Mouse (Mus musculus) neural tube, embryonic 15.5 days (tissue): ENCODE measurements around the gene Aoc1. TPM values are rescaled to one million over a fixed set of nuclear protein-coding genes. Genes with fewer than 3 reads are reported as not detected.
A peak's percentile ranks its signal among the peaks of the same experiment; 100 is the strongest.

Experiments
- ATAC-seq: fragments of 200-750 bp; cut with Nextera tagmentation; 2 replicates; pipeline ENCODE4 v1.8.0; 2017; ENCODE audit warnings: mild to moderate bottlenecking, moderate TSS enrichment, moderate library complexity; ENCODE audit not compliant: low FRiP score
- H3K27ac ChIP-seq: fragments of 300-500 bp; sonication (generic); replicated peaks from 2 replicates; pipeline ENCODE4 v1.5.1; 2015; ENCODE audit warnings: mild to moderate bottlenecking, inconsistent platforms
- H3K27me3 ChIP-seq: fragments of 300-500 bp; sonication (generic); replicated peaks from 2 replicates; pipeline ENCODE4 v1.6.1; 2015; ENCODE audit warnings: inconsistent platforms
- H3K36me3 ChIP-seq: fragments of 300-500 bp; sonication (generic); 2 replicates; pipeline ENCODE4 v1.6.1; 2015; ENCODE audit warnings: inconsistent platforms
- H3K4me1 ChIP-seq: fragments of 300-500 bp; sonication (generic); 2 replicates; pipeline ENCODE4 v1.6.1; 2015; ENCODE audit warnings: inconsistent platforms
- H3K4me2 ChIP-seq: fragments of 300-500 bp; sonication (generic); 2 replicates; pipeline ENCODE4 v1.6.1; 2015; ENCODE audit warnings: inconsistent platforms, mild to moderate bottlenecking, moderate library complexity
- H3K4me3 ChIP-seq: fragments of 300-500 bp; sonication (generic); replicated peaks from 2 replicates; pipeline ENCODE4 v1.5.1; 2015; ENCODE audit warnings: mild to moderate bottlenecking, inconsistent platforms
- H3K9ac ChIP-seq: fragments of 300-500 bp; sonication (generic); replicated peaks from 2 replicates; pipeline ENCODE4 v1.6.1; 2015; ENCODE audit warnings: mild to moderate bottlenecking, inconsistent platforms
- H3K9me3 ChIP-seq: fragments of 300-500 bp; sonication (generic); replicated peaks from 2 replicates; pipeline ENCODE4 v1.6.1; 2016; ENCODE audit warnings: inconsistent platforms
- WGBS: fragments of 180-500 bp; shearing (Covaris S2); methylation state at CpG from one replicate; pipeline ENCODE4 v1.1.7; 2015; ENCODE audit warnings: mixed read lengths; 5-methylcytosine and 5-hydroxymethylcytosine counted together
- polyA plus RNA-seq: library from polyadenylated mRNA; unstranded; fragments of >200 nt; fragmentation: Nextera tagmentation; extraction: Ambion mirVana; gene quantifications from 2 replicates; pipeline ENCODE4 v1.2.1, GENCODE M21; 2015

Gene Aoc1
- polyA plus RNA-seq, 1 experiment from 2014 or later = not detected

DNA sequence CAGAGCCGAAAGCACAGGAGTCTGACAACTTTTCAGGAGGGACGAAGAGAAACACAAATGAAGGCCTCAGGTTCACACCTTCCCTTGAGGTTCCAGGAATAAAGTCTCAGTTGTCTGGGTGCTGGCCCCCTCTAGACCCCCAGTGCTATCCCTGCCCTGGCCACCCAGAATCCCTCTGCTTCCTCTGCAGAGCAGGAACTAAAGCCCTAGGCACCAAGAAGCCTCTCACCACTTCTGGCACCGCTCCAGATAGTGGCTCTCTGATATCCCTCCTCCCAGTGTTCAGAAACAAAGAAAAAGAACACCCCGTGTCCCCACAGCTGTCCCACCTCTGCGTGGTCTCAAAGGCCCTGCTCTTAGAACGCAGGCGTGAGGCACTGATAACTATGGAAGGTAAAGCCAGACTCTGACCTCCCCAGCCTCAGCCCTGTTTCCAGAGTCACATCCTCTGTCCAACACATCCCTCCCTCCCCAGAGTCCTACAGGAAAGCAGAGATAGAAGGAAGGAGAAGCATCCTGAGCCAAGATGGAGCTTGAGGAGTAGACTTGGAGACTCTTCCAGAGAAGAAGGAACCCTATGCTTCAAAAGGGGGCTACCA lies 32.2 kb upstream of the Aoc1 start, which contains the start of gene Tmem176a:
Gene Tmem176a, plus strand, starts transcription at position 549 of the 599 bp plus-strand sequence.
- no peaks in the 10 kb centered on the region for H3K36me3 ChIP-seq
- peak within 1 kb of the TSS; percentile 70 for H3K27ac ChIP-seq
- peak; percentile 13; the same call in 1 of the 2 replicates for ATAC-seq
- peak within 1 kb of the TSS; percentile 55 for H3K4me2 ChIP-seq
- no peaks in the 10 kb centered on the region for H3K9me3 ChIP-seq
- peak within 1 kb of the TSS; percentile 29 for H3K9ac ChIP-seq
- peak within 1 kb of the TSS; percentile 38 for H3K4me3 ChIP-seq
- peaks cover 35% of the 10 kb centered on the region for H3K4me1 ChIP-seq
- H3K27me3 ChIP-seq = no peaks in the 10 kb centered on the region
- 31% methylated on average over 7 of the region's 7 CpGs for WGBS

DNA sequence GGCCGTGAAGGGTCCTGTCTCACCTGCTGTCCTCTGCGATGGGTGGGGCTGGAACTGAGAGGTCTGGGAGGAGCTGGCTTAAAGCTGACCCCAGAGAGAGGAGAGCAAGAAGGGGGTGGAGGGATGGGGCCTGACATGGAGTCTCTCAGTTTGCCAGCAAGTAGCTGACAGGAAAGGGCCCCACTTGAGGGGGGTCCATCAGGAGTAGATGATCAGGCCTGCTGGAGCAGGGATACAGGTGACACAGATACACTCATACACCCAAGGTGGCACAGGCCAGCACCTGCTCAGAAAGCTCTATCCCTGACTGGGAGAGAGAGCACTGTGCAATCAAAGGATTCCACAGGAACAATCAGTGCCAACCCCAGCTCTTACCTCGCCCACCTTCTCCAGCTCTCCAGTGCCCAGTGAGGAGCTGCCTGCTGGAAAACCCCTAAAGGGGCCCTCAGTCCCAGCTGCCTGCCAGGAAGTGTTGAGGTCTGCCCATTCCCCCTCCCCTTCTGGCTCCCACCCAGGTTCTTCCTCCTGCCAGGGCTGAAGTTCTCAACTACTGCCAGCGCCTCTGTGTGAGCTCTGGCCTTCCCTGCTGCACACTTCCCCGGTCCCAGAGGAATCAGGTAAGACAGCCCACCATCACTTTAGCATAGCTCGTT lies 31.6 kb upstream of the Aoc1 start, which contains the start of gene Tmem176b:
Gene Tmem176b, minus strand, starts transcription at position 524 of the 653 bp plus-strand sequence.
- ATAC-seq = peak; percentile 90
- Histone ChIP-seq H3K27ac (peak within 1 kb of the TSS; percentile 70), H3K9ac (peak within 1 kb of the TSS; percentile 29), H3K27me3 (no peaks in the 10 kb centered on the region), H3K4me2 (peak within 1 kb of the TSS; percentile 55), H3K4me1 (peaks cover 35% of the 10 kb centered on the region), H3K9me3 (no peaks in the 10 kb centered on the region), H3K36me3 (no peaks in the 10 kb centered on the region), H3K4me3 (peak within 1 kb of the TSS; percentile 38)
- WGBS = 16% methylated on average over 6 of the region's 6 CpGs

DNA sequence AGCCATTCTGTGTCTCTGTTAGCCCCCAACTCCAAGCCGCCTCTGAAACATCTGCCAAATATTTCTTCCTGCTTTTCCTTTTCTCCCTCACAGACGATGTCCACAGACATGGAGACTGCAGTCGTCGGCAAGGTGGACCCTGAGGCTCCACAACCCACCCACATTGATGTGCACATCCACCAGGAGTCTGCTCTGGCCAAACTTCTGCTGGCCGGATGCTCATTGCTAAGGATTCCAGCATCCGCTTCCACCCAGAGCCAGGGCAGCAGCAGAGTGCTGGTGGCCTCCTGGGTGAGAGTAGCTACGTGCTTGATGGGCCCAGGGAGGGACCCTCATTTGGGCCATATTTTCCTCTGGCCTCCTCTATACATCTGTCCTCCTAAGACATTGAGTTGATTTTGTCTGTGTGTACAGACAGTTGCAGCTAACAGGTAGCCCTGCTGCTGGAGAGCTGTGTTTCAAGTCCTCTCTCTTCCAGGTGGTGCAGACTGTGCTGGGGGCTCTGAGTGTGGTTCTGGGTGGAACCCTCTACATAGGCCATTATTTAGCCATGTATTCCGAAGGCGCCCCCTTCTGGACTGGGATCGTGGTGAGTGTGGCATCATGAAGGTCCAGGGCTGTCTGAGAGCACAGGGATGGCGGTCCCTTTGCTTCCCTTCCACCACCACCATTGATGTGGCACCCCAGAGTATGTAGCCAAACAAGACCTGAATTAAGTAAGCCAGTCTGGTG lies 30.4 kb upstream of the Aoc1 start:
- 81% methylated on average over 11 of the region's 11 CpGs for WGBS
- Histone ChIP-seq H3K36me3 (no peaks in the 10 kb centered on the region), H3K27ac (no peak overlapping the region), H3K27me3 (no peaks in the 10 kb centered on the region), H3K9ac (no peak overlapping the region), H3K4me2 (peak overlapping the region; percentile 55), H3K4me1 (peaks cover 35% of the 10 kb centered on the region), H3K9me3 (no peaks in the 10 kb centered on the region), H3K4me3 (peak overlapping the region; percentile 38; the same call in 1 of the 2 replicates)
- no peak for ATAC-seq

GRCm38 (mm10) chr6:48845086-48845485 lies 27.6 kb upstream of the Aoc1 start:
- no peak overlapping the region for H3K9ac ChIP-seq
- H3K4me3 ChIP-seq = no peak overlapping the region
- peaks cover 21% of the 10 kb centered on the region for H3K4me1 ChIP-seq
- H3K27ac ChIP-seq = no peak overlapping the region
- H3K36me3 ChIP-seq = no peaks in the 10 kb centered on the region
- H3K4me2 ChIP-seq = no peak overlapping the region
- ATAC-seq = no peak
- WGBS = 71% methylated on average over 4 of the region's 4 CpGs
- no peaks in the 10 kb centered on the region for H3K9me3 ChIP-seq
- H3K27me3 ChIP-seq = no peaks in the 10 kb centered on the region

DNA sequence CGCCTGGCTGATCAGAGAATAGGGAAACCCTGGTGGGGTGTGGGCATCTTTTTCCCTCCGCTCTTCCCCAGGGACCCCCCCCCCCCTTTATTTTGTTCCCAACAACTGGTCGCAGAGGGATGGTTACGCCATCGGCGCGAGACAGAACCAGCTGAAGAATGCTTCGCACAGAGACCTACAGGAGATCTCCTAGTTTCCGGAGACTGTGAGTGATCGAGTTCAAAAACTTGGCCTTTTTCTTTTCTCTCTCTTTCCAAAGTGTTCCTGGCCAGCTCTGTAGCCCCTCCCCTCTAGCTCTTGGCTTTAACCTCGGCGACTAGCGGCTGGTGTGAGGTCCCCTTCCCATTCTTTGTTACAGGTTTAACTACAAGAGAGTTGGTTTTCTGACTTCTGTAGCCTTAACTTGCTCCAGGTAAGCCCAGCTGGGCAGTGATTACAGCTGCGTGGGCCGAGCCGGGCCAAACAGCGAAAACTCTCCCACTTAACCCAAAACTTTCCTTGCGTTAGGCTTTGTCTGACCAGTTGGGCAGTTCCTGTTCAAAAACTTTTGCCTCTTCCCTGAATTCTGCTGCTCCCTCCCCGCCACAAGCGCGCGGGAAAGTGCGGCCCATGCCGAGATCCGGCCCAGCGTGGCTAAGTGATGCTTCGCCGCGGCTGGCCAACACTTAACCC lies 20.7 kb upstream of the Aoc1 start:
- Histone ChIP-seq H3K4me3 (peak overlapping the region; percentile 35), H3K36me3 (no peaks in the 10 kb centered on the region), H3K9me3 (no peaks in the 10 kb centered on the region), H3K27me3 (0 out of 2 replicates have a peak, but pooled peaks cover 6% of the 10 kb centered on the region), H3K4me1 (peaks cover 7% of the 10 kb centered on the region), H3K9ac (peak overlapping the region; percentile 10; the same call in 1 of the 2 replicates), H3K27ac (peak overlapping the region; percentile 60; the same call in 1 of the 2 replicates), H3K4me2 (peak overlapping the region; percentile 67)
- ATAC-seq = peak; percentile 41; the same call in 1 of the 2 replicates
- WGBS = under 1% methylated on average over 28 of the region's 29 CpGs

DNA sequence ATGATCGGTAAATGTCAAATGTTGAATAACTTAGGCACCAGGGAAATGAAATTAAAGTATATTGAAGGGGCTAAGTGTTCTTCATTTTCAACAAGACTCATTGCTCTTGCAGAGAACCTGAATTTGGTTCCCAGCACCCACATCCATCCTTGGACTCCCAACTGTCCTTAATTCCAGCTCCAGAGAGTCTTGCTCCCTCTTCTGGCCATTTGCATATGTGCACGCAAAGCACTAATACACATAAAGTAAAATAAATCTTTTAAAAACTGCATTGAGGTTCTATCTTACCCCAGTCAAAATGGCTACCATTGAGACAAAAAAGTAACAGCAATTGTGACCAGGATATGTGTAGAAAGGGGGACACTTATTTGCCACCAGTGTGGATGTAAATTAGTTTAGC lies 18.5 kb upstream of the Aoc1 start:
- Histone ChIP-seq H3K9ac (no peak overlapping the region), H3K36me3 (no peaks in the 10 kb centered on the region), H3K27me3 (peaks cover 6% of the 10 kb centered on the region; the same call in 1 of the 2 replicates), H3K4me1 (peaks cover 7% of the 10 kb centered on the region), H3K9me3 (no peaks in the 10 kb centered on the region), H3K4me3 (no peak overlapping the region), H3K4me2 (no peak overlapping the region), H3K27ac (no peak overlapping the region)
- ATAC-seq = no peak
- WGBS = 96% methylated on average over 2 of the region's 2 CpGs

DNA sequence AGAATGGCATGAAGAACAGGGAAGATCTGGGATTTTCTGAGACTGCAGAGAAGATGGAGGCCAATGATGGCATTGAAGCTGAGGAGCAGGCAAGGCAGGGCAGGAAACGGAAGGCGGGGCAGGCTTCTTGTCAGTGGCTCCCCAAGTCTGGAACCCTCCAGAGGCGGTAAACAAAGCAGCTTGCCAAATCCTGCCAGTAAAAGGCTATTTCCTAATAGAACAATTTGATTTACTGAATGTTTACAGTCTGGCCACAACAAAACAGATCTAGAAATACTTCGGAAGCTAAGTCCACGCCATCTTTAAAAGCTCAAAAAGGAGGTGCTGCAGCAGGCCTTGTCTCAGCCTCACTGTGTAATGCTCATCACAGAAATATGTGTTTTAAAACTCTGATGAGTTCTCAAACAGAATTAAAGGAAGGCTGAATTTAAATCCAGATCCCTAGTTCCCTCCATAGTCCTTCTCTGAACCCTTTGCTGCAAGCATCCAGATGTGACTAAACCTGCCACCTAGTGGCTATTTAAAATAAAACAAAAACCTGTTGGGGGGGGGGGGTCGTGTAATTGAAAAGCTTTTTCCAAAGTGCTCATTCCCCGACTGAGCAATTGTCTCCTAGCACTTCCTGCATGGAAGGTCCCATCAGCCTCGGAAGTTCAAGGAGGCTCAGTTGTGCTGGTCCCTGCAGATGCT lies 14.9 kb upstream of the Aoc1 start:
- WGBS = 51% methylated on average over 8 of the region's 8 CpGs
- Histone ChIP-seq H3K36me3 (no peaks in the 10 kb centered on the region), H3K9ac (no peak overlapping the region), H3K4me2 (no peak overlapping the region), H3K27me3 (peaks cover 14% of the 10 kb centered on the region; the same call in 1 of the 2 replicates), H3K9me3 (no peaks in the 10 kb centered on the region), H3K27ac (no peak overlapping the region), H3K4me3 (no peak overlapping the region), H3K4me1 (no peaks in the 10 kb centered on the region; the same call in 1 of the 2 replicates)
- ATAC-seq = no peak

- Histone ChIP-seq H3K4me3 (no peak overlapping the region), H3K9me3 (no peaks in the 10 kb centered on the region), H3K27ac (no peak overlapping the region), H3K4me2 (peak overlapping the region; percentile 47), H3K36me3 (no peaks in the 10 kb centered on the region), H3K9ac (no peak overlapping the region), H3K4me1 (no peaks in the 10 kb centered on the region; the same call in 1 of the 2 replicates), H3K27me3 (peaks cover 19% of the 10 kb centered on the region; the same call in 1 of the 2 replicates)
- no peak for ATAC-seq
- WGBS = 16% methylated on average over 23 of the region's 23 CpGs
Measured at GRCm38 (mm10) chr6:48860130-48860815, 12.4 kb upstream of the Aoc1 start.

DNA sequence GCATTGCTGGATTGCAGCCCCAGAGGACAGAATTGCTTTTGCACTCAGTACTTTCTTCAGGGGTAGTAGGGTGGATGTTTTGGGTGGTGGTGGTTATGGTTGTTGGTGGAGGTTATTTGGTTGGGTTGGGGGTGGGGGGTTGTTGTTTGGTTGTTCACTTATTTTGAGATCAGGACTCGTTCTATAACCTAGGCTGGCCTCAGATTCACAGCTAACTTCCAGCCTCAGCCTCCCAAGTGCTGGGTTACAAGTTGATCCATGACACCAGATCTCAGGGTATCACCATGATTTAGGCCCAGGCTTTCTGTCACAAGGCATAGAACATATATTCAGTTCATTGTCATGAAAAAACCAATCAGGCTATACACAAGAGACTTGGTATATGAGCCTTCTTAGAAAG lies 11.8 kb upstream of the Aoc1 start:
- Histone ChIP-seq H3K4me2 (no peak overlapping the region), H3K4me1 (no peaks in the 10 kb centered on the region; the same call in 1 of the 2 replicates), H3K9ac (no peak overlapping the region), H3K27ac (no peak overlapping the region), H3K4me3 (no peak overlapping the region), H3K36me3 (no peaks in the 10 kb centered on the region), H3K9me3 (no peaks in the 10 kb centered on the region), H3K27me3 (peaks cover 19% of the 10 kb centered on the region; the same call in 1 of the 2 replicates)
- ATAC-seq = no peak
- 78% methylated on average over 1 of the region's 1 CpGs for WGBS

DNA sequence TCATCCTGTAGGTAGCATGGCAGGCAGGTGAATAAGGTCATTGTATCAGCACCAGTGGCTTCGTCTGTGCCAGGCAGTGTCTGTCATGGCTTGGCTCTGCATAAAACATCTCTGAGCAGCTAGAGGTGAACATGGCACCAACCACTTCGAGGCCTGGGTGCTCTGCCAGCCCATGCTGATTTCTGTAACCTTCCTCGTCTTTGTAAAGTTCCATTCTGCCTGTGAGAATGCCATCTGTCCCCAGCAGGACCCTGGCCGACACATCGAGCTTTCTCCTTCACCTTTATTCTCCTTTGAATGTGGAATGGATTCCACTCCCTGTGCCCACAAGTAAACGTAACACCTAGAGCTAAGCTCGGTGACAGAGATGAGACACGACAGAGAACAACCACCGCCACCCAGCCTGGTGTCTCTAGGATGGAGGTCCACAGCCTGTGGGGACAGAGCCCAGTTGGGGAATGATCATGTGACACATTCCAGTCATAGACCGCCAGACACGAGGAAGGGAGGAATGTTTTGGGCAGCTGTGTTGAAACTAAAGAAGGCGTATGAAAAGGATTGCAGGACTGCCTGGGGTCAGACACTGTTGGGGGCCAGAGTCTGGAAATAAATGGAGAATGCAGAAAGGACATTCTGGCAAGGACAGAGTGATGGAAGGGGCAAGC lies 10.9 kb upstream of the Aoc1 start:
- 71% methylated on average over 12 of the region's 12 CpGs for WGBS
- H3K36me3 ChIP-seq = no peaks in the 10 kb centered on the region
- no peaks in the 10 kb centered on the region for H3K9me3 ChIP-seq
- no peak overlapping the region for H3K4me3 ChIP-seq
- H3K9ac ChIP-seq = no peak overlapping the region
- H3K4me2 ChIP-seq = no peak overlapping the region
- ATAC-seq = no peak
- H3K27me3 ChIP-seq = peaks cover 17% of the 10 kb centered on the region; the same call in 1 of the 2 replicates
- peaks cover 2% of the 10 kb centered on the region; the same call in 1 of the 2 replicates for H3K4me1 ChIP-seq
- no peak overlapping the region for H3K27ac ChIP-seq
